ENCODE assay signal across 8 mouse cellular contexts in genomic region chr2:24761923-24762445, GRCm38 (mm10). TPM values are rescaled to one million over a fixed set of nuclear protein-coding genes. Genes with fewer than 3 reads are reported as not detected.
A peak's percentile ranks its signal among the peaks of the same experiment; 100 is the strongest.
DNase-seq lines count a peak whose midpoint lies in the region; ATAC-seq lines count a peak whose summit lies in the region.

No protein-coding gene starts in this region.

- peak; percentile 7 for DNase-seq in adrenal gland, adult 8-10 months
- peak; percentile 85 for DNase-seq in cerebellum, adult 9-11 months
- DNase-seq in frontal cortex, postnatal 10 days (ENCODE audit: low spot score in 2 of 2) = peak; percentile 61 to 68
- peak; percentile 26 for DNase-seq in hindlimb bud, embryonic 11.5 days (ENCODE audit: extremely low spot score, low read depth, low spot score)
- DNase-seq in left cerebral cortex, adult 9 months (ENCODE audit: low spot score in 2 of 2) = peak; percentile 40 to 66
- DNase-seq in right cerebral cortex, postnatal 14 days = peak; percentile 65
- DNase-seq in MN1 (ENCODE audit: low spot score) = no peak

- ATAC-seq in megakaryocyte progenitor cell, adult 5-6 weeks (replicated peaks; ENCODE audit: poor library complexity) = peak; percentile 94

RNA-seq across cellular contexts. Expression of gene Cacna1b, which starts 1.0 kb away (rescaled TPM):
- 1 to 10 TPM; 3.1 to 5.4 (median 4.2) TPM for total RNA-seq in adrenal gland, adult 8-10 months (2022)
- total RNA-seq in megakaryocyte progenitor cell, adult 5-6 weeks (2015) = 0.10 and 0.68 TPM in 2 replicates
- 0.08 and 0.20 TPM in 2 replicates for total RNA-seq in megakaryocyte progenitor cell, adult 5-6 weeks (2017)
